Mouse (Mus musculus): ENCODE measurements at regions not wholly inside any gene's neighbourhood (a gene's known extent, or its start where the extent isn't known, plus 50 kb on each side); places are given as distances from the start of the nearest gene placed in this dataset.

DNA sequence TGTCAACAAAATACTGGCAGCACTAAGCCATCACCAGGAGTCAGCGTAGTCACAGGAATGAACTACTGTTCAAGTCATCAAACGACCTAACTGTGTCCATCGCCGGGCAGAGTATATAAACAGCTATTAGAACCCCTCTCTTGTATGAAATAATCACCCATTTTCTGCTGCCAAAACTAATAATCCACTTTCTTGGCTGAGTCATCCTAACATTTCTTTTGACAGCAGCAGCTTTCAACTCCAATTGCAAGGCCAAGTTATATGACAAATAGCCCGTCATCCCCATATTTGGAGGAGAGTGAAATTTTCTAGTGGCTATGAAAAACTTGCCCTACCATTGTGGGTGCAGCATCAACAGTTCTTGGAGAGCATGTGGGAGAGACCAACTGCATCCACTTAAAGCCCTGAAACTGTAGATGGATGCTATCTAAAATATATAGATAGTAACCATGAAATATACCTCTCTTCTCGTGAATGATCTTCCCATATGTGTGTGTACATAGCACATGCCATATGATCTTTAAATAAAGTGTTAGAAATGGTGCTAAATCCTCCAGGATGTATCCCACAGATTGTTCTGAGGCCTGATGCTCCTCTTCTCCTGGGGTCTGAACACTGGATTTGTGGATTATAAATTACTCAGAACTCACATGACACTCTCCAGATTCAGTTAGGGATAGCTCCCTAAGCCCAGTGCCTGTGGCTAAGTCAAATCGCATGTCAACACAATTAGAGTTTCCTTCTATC lies 189.9 kb upstream of the Tmem72 start:
- DNase-seq (ENCODE audit: extremely low read depth, low read depth, low spot score) = no peak
- no peak overlapping the region for H3K9ac ChIP-seq (ENCODE audit: low read depth, low read length)

GRCm38 (mm10) chr6:116910607-116911006 lies 193.9 kb upstream of the Tmem72 start:
- no peaks in the 10 kb centered on the region for H3K36me3 ChIP-seq (ENCODE audit: control insufficient read depth, insufficient read depth, low read length)
- H3K27me3 ChIP-seq (ENCODE audit: control insufficient read depth, insufficient read depth, low read length) = no peaks in the 10 kb centered on the region
- no peak overlapping the region for H3K9ac ChIP-seq (ENCODE audit: low read depth, low read length)
- H3K27ac ChIP-seq (replicated peaks; ENCODE audit: insufficient read depth, low read depth, low read length) = peak overlapping the region; percentile 98
- peak; percentile 100 for DNase-seq (ENCODE audit: extremely low read depth, low read depth, low spot score)
- no peak overlapping the region for H3K4me3 ChIP-seq (ENCODE audit: insufficient read depth, low read depth, low read length)
- H3K79me2 ChIP-seq (ENCODE audit: control insufficient read depth, insufficient read depth, low read length) = no peaks in the 10 kb centered on the region
- WGBS = 22% methylated on average over 7 of the region's 7 CpGs
- TF ChIP-seq POLR2A (IDR thresholded peaks at IDR 0.05; ENCODE audit: extremely low read depth, insufficient read depth, low read length) (no peak), CTCF (IDR thresholded peaks at IDR 0.05; ENCODE audit: low read depth, low read length) (no peak)
- H3K4me1 ChIP-seq (ENCODE audit: control insufficient read depth, insufficient read depth, low read length) = peaks cover 10% of the 10 kb centered on the region; the same call in 1 of the 2 replicates

More for the DNA sequence above, 189.9 kb upstream of the Tmem72 start:
- 83% methylated on average over 7 of the region's 7 CpGs for WGBS
- H3K27me3 ChIP-seq (ENCODE audit: control insufficient read depth, insufficient read depth, low read length) = no peaks in the 10 kb centered on the region
- no peaks in the 10 kb centered on the region for H3K36me3 ChIP-seq (ENCODE audit: control insufficient read depth, insufficient read depth, low read length)
- H3K27ac ChIP-seq (replicated peaks; ENCODE audit: insufficient read depth, low read depth, low read length) = no peak overlapping the region
- no peak overlapping the region for H3K4me3 ChIP-seq (ENCODE audit: insufficient read depth, low read depth, low read length)
- no peak for TF ChIP-seq POLR2A (IDR thresholded peaks at IDR 0.05; ENCODE audit: extremely low read depth, insufficient read depth, low read length)
- TF ChIP-seq CTCF (IDR thresholded peaks at IDR 0.05; ENCODE audit: low read depth, low read length) = no peak
- H3K4me1 ChIP-seq (ENCODE audit: control insufficient read depth, insufficient read depth, low read length) = peaks cover 7% of the 10 kb centered on the region; the same call in 1 of the 2 replicates
- no peaks in the 10 kb centered on the region for H3K79me2 ChIP-seq (ENCODE audit: control insufficient read depth, insufficient read depth, low read length)

GRCm38 (mm10) chr6:116912161-116912560 lies 195.4 kb upstream of the Tmem72 start:
- TF ChIP-seq CTCF (IDR thresholded peaks at IDR 0.05; ENCODE audit: low read depth, low read length) (no peak), POLR2A (IDR thresholded peaks at IDR 0.05; ENCODE audit: extremely low read depth, insufficient read depth, low read length) (no peak)

GRCm38 (mm10) chr6:116914073-116914472 lies 197.4 kb upstream of the Tmem72 start:
- DNase-seq (ENCODE audit: extremely low read depth, low read depth, low spot score) = peak; percentile 56
- WGBS = 20% methylated on average over 1 of the region's 1 CpGs
- H3K79me2 ChIP-seq (ENCODE audit: control insufficient read depth, insufficient read depth, low read length) = no peaks in the 10 kb centered on the region
- TF ChIP-seq POLR2A (IDR thresholded peaks at IDR 0.05; ENCODE audit: extremely low read depth, insufficient read depth, low read length) = no peak
- no peak overlapping the region for H3K4me3 ChIP-seq (ENCODE audit: insufficient read depth, low read depth, low read length)
- no peak overlapping the region for H3K9ac ChIP-seq (ENCODE audit: low read depth, low read length)
- H3K27ac ChIP-seq (replicated peaks; ENCODE audit: insufficient read depth, low read depth, low read length) = no peak overlapping the region
- no peaks in the 10 kb centered on the region for H3K36me3 ChIP-seq (ENCODE audit: control insufficient read depth, insufficient read depth, low read length)
- H3K27me3 ChIP-seq (ENCODE audit: control insufficient read depth, insufficient read depth, low read length) = no peaks in the 10 kb centered on the region
- H3K4me1 ChIP-seq (ENCODE audit: control insufficient read depth, insufficient read depth, low read length) = peaks cover 10% of the 10 kb centered on the region; the same call in 1 of the 2 replicates

More at GRCm38 (mm10) chr6:116912161-116912560, 195.4 kb upstream of the Tmem72 start:
- 86% methylated on average over 3 of the region's 3 CpGs for WGBS
- Histone ChIP-seq H3K36me3 (ENCODE audit: control insufficient read depth, insufficient read depth, low read length) (no peaks in the 10 kb centered on the region), H3K79me2 (ENCODE audit: control insufficient read depth, insufficient read depth, low read length) (no peaks in the 10 kb centered on the region), H3K27me3 (ENCODE audit: control insufficient read depth, insufficient read depth, low read length) (no peaks in the 10 kb centered on the region), H3K4me3 (ENCODE audit: insufficient read depth, low read depth, low read length) (no peak overlapping the region), H3K9ac (ENCODE audit: low read depth, low read length) (no peak overlapping the region), H3K27ac (replicated peaks; ENCODE audit: insufficient read depth, low read depth, low read length) (no peak overlapping the region), H3K4me1 (ENCODE audit: control insufficient read depth, insufficient read depth, low read length) (peaks cover 10% of the 10 kb centered on the region; the same call in 1 of the 2 replicates)
- no peak for DNase-seq (ENCODE audit: extremely low read depth, low read depth, low spot score)

- TF ChIP-seq CTCF (IDR thresholded peaks at IDR 0.05; ENCODE audit: low read depth, low read length) (no peak), POLR2A (IDR thresholded peaks at IDR 0.05; ENCODE audit: extremely low read depth, insufficient read depth, low read length) (no peak)
- no peak overlapping the region for H3K9ac ChIP-seq (ENCODE audit: low read depth, low read length)
- WGBS = 43% methylated on average over 3 of the region's 3 CpGs
- peaks cover 2% of the 10 kb centered on the region; the same call in 1 of the 2 replicates for H3K4me1 ChIP-seq (ENCODE audit: control insufficient read depth, insufficient read depth, low read length)
- H3K27me3 ChIP-seq (ENCODE audit: control insufficient read depth, insufficient read depth, low read length) = no peaks in the 10 kb centered on the region
- no peaks in the 10 kb centered on the region for H3K36me3 ChIP-seq (ENCODE audit: control insufficient read depth, insufficient read depth, low read length)
- DNase-seq (ENCODE audit: extremely low read depth, low read depth, low spot score) = peak; percentile 72
- H3K27ac ChIP-seq (replicated peaks; ENCODE audit: insufficient read depth, low read depth, low read length) = peak overlapping the region; percentile 66
- no peak overlapping the region for H3K4me3 ChIP-seq (ENCODE audit: insufficient read depth, low read depth, low read length)
- H3K79me2 ChIP-seq (ENCODE audit: control insufficient read depth, insufficient read depth, low read length) = no peaks in the 10 kb centered on the region
These were observed 218.3 kb upstream of the Tmem72 start for GRCm38 (mm10) chr6:116935024-116935423.

- no peak overlapping the region for H3K27ac ChIP-seq (replicated peaks; ENCODE audit: insufficient read depth, low read depth, low read length)
- TF ChIP-seq POLR2A (IDR thresholded peaks at IDR 0.05; ENCODE audit: extremely low read depth, insufficient read depth, low read length) = no peak
- no peak for TF ChIP-seq CTCF (IDR thresholded peaks at IDR 0.05; ENCODE audit: low read depth, low read length)
- H3K36me3 ChIP-seq (ENCODE audit: control insufficient read depth, insufficient read depth, low read length) = no peaks in the 10 kb centered on the region
- no peak for DNase-seq (ENCODE audit: extremely low read depth, low read depth, low spot score)
- H3K4me3 ChIP-seq (ENCODE audit: insufficient read depth, low read depth, low read length) = no peak overlapping the region
- no peak overlapping the region for H3K9ac ChIP-seq (ENCODE audit: low read depth, low read length)
- H3K4me1 ChIP-seq (ENCODE audit: control insufficient read depth, insufficient read depth, low read length) = no peaks in the 10 kb centered on the region
- H3K27me3 ChIP-seq (ENCODE audit: control insufficient read depth, insufficient read depth, low read length) = no peaks in the 10 kb centered on the region
- no peaks in the 10 kb centered on the region for H3K79me2 ChIP-seq (ENCODE audit: control insufficient read depth, insufficient read depth, low read length)
- 77% methylated on average over 9 of the region's 9 CpGs for WGBS
These were observed 224.9 kb upstream of the Tmem72 start for GRCm38 (mm10) chr6:116941576-116941975.

Data from liver, adult 2 months (tissue).